Mouse (Mus musculus): Measurements from ENCODE around the gene Fubp3. TPM values are rescaled to one million over a fixed set of nuclear protein-coding genes. Genes with fewer than 3 reads are reported as not detected.

Fubp3 gene
- polyA plus RNA-seq (2012; rRNA removed): 14.0 and 17.2 TPM in 2 replicates

DNA sequence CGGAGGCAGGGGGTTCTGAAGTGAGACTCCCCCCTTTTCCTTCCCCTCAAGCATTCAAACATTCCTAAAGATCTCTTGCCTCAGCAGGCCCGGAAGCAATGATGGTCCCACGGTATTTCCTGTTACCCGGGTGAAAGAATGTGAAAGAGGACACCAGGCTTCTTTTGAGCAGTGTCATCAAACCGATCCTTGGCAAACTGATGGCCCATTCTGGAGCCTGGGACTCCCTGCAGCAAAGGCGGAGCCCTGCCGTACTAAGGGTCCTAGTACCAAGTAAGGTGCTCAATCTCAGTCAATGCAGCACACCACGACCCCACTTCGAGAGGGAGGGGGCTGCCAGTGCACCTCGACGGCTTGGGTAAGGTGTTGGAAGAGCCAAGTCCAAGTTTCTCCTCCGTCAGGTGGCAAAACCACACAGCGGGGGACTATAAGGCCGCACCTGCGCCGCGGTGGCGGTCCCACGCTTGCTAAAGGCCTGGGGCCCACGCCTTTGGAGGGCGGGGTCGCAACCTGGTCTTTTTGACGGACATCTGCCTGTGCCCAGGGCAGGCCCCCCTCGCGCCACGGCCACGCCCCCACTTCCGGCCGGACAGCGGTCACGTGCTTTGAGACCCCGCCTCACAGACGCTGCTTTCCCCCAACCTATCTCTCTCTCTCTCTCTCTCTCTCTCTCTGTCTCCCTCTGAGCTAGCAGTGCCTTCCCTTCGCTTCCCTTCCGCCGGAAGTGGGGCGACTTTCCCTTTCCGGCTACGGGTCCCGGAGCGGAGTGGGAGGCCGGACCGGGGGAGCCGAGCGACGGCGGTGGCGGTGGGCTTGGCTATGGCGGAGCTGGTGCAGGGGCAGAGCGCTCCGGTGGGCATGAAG is at the start of gene Fubp3:
TSS of gene Fubp3 (plus strand) at position 601 of the 864 bp plus-strand sequence.
- H3K27ac ChIP-seq (ENCODE audit: insufficient read depth, low read length): peak within 1 kb of the TSS; percentile 13
- TF ChIP-seq CTCF (IDR thresholded peaks at IDR 0.05; ENCODE audit: extremely low read depth, insufficient read depth, insufficient read length, insufficient replicate concordance): no peak
- no peak for TF ChIP-seq POLR2A (IDR thresholded peaks at IDR 0.05; ENCODE audit: low read depth, low read length)
- H3K36me3 ChIP-seq (ENCODE audit: control insufficient read depth, insufficient read depth, low read length): no peaks in the 10 kb centered on the region
- peak within 1 kb of the TSS; percentile 74 for H3K4me3 ChIP-seq (ENCODE audit: extremely low read depth, insufficient read depth, insufficient read length)
- H3K27me3 ChIP-seq (ENCODE audit: control insufficient read depth, insufficient read depth, low read length): peaks cover 1% of the 10 kb centered on the region; the same call in 1 of the 2 replicates
- peak; percentile 3 to 54 for DNase-seq (ENCODE audit: low read depth in 1 of 2, low spot score in 2 of 2)
- WGBS: 2% methylated on average over 50 of the region's 51 CpGs
- peaks cover 5% of the 10 kb centered on the region; the same call in 1 of the 2 replicates for H3K4me1 ChIP-seq (ENCODE audit: control insufficient read depth, insufficient read depth, insufficient read length)

- WGBS: 64% methylated on average over 5 of the region's 5 CpGs
- Histone ChIP-seq H3K27ac (ENCODE audit: insufficient read depth, low read length) (no peak overlapping the region), H3K36me3 (ENCODE audit: control insufficient read depth, insufficient read depth, low read length) (peaks cover 2% of the 10 kb centered on the region; the same call in 1 of the 2 replicates), H3K4me3 (ENCODE audit: extremely low read depth, insufficient read depth, insufficient read length) (no peak overlapping the region), H3K27me3 (ENCODE audit: control insufficient read depth, insufficient read depth, low read length) (no peaks in the 10 kb centered on the region), H3K4me1 (ENCODE audit: control insufficient read depth, insufficient read depth, insufficient read length) (no peaks in the 10 kb centered on the region)
- TF ChIP-seq CTCF (IDR thresholded peaks at IDR 0.05; ENCODE audit: extremely low read depth, insufficient read depth, insufficient read length, insufficient replicate concordance) (no peak), POLR2A (IDR thresholded peaks at IDR 0.05; ENCODE audit: low read depth, low read length) (no peak)
- no peak for DNase-seq (ENCODE audit: low read depth in 1 of 2, low spot score in 2 of 2)
These were observed 47.8 kb upstream of the Fubp3 start for GRCm38 (mm10) chr2:31524641-31525040.

- no peaks in the 10 kb centered on the region for H3K36me3 ChIP-seq (ENCODE audit: control insufficient read depth, insufficient read depth, low read length)
- no peak for DNase-seq (ENCODE audit: low read depth in 1 of 2, low spot score in 2 of 2)
- WGBS: 78% methylated on average over 10 of the region's 10 CpGs
- no peaks in the 10 kb centered on the region for H3K27me3 ChIP-seq (ENCODE audit: control insufficient read depth, insufficient read depth, low read length)
- H3K27ac ChIP-seq (ENCODE audit: insufficient read depth, low read length): no peak overlapping the region
- no peak for TF ChIP-seq POLR2A (IDR thresholded peaks at IDR 0.05; ENCODE audit: low read depth, low read length)
- no peak for TF ChIP-seq CTCF (IDR thresholded peaks at IDR 0.05; ENCODE audit: extremely low read depth, insufficient read depth, insufficient read length, insufficient replicate concordance)
- no peak overlapping the region for H3K4me3 ChIP-seq (ENCODE audit: extremely low read depth, insufficient read depth, insufficient read length)
- no peaks in the 10 kb centered on the region for H3K4me1 ChIP-seq (ENCODE audit: control insufficient read depth, insufficient read depth, insufficient read length)
These were observed 46.7 kb upstream of the Fubp3 start for GRCm38 (mm10) chr2:31525778-31526177.

- Histone ChIP-seq H3K4me3 (ENCODE audit: extremely low read depth, insufficient read depth, insufficient read length) (no peak overlapping the region), H3K36me3 (ENCODE audit: control insufficient read depth, insufficient read depth, low read length) (no peaks in the 10 kb centered on the region), H3K27me3 (ENCODE audit: control insufficient read depth, insufficient read depth, low read length) (no peaks in the 10 kb centered on the region), H3K27ac (ENCODE audit: insufficient read depth, low read length) (no peak overlapping the region), H3K4me1 (ENCODE audit: control insufficient read depth, insufficient read depth, insufficient read length) (no peaks in the 10 kb centered on the region)
- WGBS: 77% methylated on average over 5 of the region's 5 CpGs
- DNase-seq (ENCODE audit: low read depth in 1 of 2, low spot score in 2 of 2): no peak
- TF ChIP-seq POLR2A (IDR thresholded peaks at IDR 0.05; ENCODE audit: low read depth, low read length): no peak
- TF ChIP-seq CTCF (IDR thresholded peaks at IDR 0.05; ENCODE audit: extremely low read depth, insufficient read depth, insufficient read length, insufficient replicate concordance): no peak
These were observed 42.2 kb upstream of the Fubp3 start for GRCm38 (mm10) chr2:31530201-31530600.

DNA sequence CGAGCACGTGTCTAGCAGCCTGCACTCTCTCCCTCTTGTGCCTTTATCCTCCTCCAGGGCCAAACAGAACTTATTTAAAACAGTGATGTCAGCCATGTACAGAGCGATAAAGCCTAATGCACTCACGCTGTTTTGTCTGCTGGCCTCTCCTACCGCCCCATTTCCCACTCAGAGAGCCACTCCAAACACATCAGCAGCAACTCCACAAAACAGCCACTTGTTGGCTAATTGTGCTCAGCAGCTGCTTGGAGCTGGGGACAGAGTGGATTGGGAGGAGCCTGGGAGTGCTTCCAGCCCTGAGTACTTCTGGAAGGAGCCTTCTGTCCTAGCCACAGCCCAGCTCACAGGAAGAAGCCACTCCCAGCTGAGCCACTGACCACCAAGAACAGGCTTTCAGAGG is 35.4 kb upstream of the Fubp3 start:
- H3K27me3 ChIP-seq (ENCODE audit: control insufficient read depth, insufficient read depth, low read length): no peaks in the 10 kb centered on the region
- no peak overlapping the region for H3K27ac ChIP-seq (ENCODE audit: insufficient read depth, low read length)
- DNase-seq (ENCODE audit: low read depth in 1 of 2, low spot score in 2 of 2): no peak
- TF ChIP-seq CTCF (IDR thresholded peaks at IDR 0.05; ENCODE audit: extremely low read depth, insufficient read depth, insufficient read length, insufficient replicate concordance): no peak
- TF ChIP-seq POLR2A (IDR thresholded peaks at IDR 0.05; ENCODE audit: low read depth, low read length): no peak
- no peak overlapping the region for H3K4me3 ChIP-seq (ENCODE audit: extremely low read depth, insufficient read depth, insufficient read length)
- 65% methylated on average over 5 of the region's 5 CpGs for WGBS
- no peaks in the 10 kb centered on the region for H3K36me3 ChIP-seq (ENCODE audit: control insufficient read depth, insufficient read depth, low read length)
- H3K4me1 ChIP-seq (ENCODE audit: control insufficient read depth, insufficient read depth, insufficient read length): no peaks in the 10 kb centered on the region; the same call in 1 of the 2 replicates

DNA sequence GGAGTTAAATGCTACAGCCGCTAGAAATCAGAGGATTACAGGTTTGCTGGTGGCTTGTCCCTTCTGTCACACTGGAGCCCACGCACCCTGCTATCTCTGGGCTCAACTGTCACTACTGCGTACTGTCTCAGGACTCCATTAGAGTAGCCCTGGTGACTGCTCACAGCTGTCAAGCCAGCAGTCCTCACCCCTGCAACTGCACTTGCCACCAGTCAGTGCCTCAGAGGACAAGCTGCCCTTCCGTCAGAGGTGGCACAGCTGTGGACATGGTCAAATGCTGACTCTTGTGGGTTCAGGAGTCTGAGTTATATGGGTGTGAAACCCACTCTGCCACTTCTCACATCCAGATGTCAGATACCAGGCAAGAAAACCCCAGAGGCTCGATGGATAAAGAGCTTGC is 33.7 kb upstream of the Fubp3 start:
- 74% methylated on average over 5 of the region's 5 CpGs for WGBS
- Histone ChIP-seq H3K4me1 (ENCODE audit: control insufficient read depth, insufficient read depth, insufficient read length) (no peaks in the 10 kb centered on the region; the same call in 1 of the 2 replicates), H3K4me3 (ENCODE audit: extremely low read depth, insufficient read depth, insufficient read length) (no peak overlapping the region), H3K27me3 (ENCODE audit: control insufficient read depth, insufficient read depth, low read length) (no peaks in the 10 kb centered on the region), H3K27ac (ENCODE audit: insufficient read depth, low read length) (no peak overlapping the region), H3K36me3 (ENCODE audit: control insufficient read depth, insufficient read depth, low read length) (no peaks in the 10 kb centered on the region)
- no peak for DNase-seq (ENCODE audit: low read depth in 1 of 2, low spot score in 2 of 2)
- TF ChIP-seq CTCF (IDR thresholded peaks at IDR 0.05; ENCODE audit: extremely low read depth, insufficient read depth, insufficient read length, insufficient replicate concordance) (no peak), POLR2A (IDR thresholded peaks at IDR 0.05; ENCODE audit: low read depth, low read length) (no peak)

- WGBS: 92% methylated on average over 5 of the region's 5 CpGs
- no peak for DNase-seq (ENCODE audit: low read depth in 1 of 2, low spot score in 2 of 2)
These were observed 30.9 kb upstream of the Fubp3 start for GRCm38 (mm10) chr2:31541581-31541980.

More at GRCm38 (mm10) chr2:31541581-31541980, 30.9 kb upstream of the Fubp3 start:
- H3K4me1 ChIP-seq (ENCODE audit: control insufficient read depth, insufficient read depth, insufficient read length): no peaks in the 10 kb centered on the region; the same call in 1 of the 2 replicates
- H3K4me3 ChIP-seq (ENCODE audit: extremely low read depth, insufficient read depth, insufficient read length): no peak overlapping the region
- H3K36me3 ChIP-seq (ENCODE audit: control insufficient read depth, insufficient read depth, low read length): no peaks in the 10 kb centered on the region
- no peaks in the 10 kb centered on the region for H3K27me3 ChIP-seq (ENCODE audit: control insufficient read depth, insufficient read depth, low read length)
- no peak overlapping the region for H3K27ac ChIP-seq (ENCODE audit: insufficient read depth, low read length)
- no peak for TF ChIP-seq POLR2A (IDR thresholded peaks at IDR 0.05; ENCODE audit: low read depth, low read length)
- TF ChIP-seq CTCF (IDR thresholded peaks at IDR 0.05; ENCODE audit: extremely low read depth, insufficient read depth, insufficient read length, insufficient replicate concordance): no peak

Data from spleen, adult 2 months (tissue).